Mouse (Mus musculus): ENCODE measurements around the gene Eef1a2. TPM values are rescaled to one million over a fixed set of nuclear protein-coding genes. Genes with fewer than 3 reads are reported as not detected.

Eef1a2 gene
- polyA plus RNA-seq, 1 experiment, result not detected

DNA sequence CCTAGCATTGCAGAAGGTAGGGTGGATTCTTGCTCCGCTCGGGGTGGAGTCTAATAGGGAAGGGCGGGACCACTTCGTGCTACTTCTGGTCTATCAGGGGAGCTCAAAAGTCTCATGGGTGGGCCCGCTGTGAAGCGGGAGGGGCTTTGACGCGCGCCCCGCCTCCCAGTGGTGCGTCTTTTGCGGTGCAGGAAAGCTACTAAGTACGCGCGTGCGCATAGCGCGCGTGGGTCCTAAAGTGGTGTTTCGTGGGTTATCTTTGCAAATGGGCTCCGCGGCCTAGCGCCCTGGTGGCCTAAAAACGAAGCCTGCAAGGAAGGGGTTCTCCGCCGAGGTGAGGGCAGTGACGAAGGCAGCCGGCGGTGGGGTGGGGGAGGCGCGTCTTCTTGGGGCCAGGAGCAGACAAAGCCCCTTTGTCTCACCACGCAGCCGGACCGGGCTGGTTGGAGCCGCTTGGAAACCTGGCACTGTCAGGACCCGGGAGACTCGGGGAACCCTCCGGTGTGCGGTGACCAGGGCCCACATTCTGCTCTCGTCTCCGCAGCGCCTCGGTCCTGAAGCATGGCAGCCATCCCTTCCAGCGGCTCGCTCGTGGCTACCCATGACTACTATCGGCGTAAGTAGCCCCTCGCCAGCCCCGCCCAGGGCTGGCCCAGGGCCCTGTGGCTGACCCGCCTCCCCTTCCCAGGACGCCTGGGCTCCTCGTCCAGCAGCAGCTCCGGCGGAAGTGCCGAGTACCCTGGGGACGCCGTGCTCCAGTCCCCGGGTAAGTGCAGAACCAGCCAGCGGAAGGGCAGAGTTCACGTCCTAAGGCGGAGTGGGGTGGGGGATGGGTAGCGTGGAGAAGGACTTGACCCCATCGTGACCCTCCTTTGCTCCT lies 30.5 kb upstream of the Eef1a2 start, which contains the start of gene Ppdpf:
Gene Ppdpf (plus strand): TSS at position 127 of the 880 bp plus-strand sequence.
- Histone ChIP-seq H3K27me3 (ENCODE audit: control insufficient read depth, insufficient read depth, low read length, poor library complexity, severe bottlenecking) (no peaks in the 10 kb centered on the region), H3K4me1 (ENCODE audit: control insufficient read depth, insufficient read depth, low read length) (no peaks in the 10 kb centered on the region), H3K27ac (ENCODE audit: insufficient read depth, low read length) (peak within 1 kb of the TSS; percentile 73), H3K4me3 (ENCODE audit: low read depth, low read length) (peak within 1 kb of the TSS; percentile 81), H3K9ac (ENCODE audit: low read depth, poor library complexity, severe bottlenecking) (peak within 1 kb of the TSS; percentile 79), H3K36me3 (ENCODE audit: control insufficient read depth, insufficient read depth, low read length, poor library complexity, severe bottlenecking) (no peaks in the 10 kb centered on the region), H3K9me3 (replicated peaks; ENCODE audit: control insufficient read depth, insufficient read depth, low read length, poor library complexity, severe bottlenecking) (no peaks in the 10 kb centered on the region)
- no peak for TF ChIP-seq CTCF (IDR thresholded peaks at IDR 0.05; ENCODE audit: low read depth, low read length)
- 0 out of 2 replicates have a peak, but pooled peaks have one; percentile 24 for TF ChIP-seq EP300 (IDR thresholded peaks at IDR 0.05; ENCODE audit: insufficient read depth, low read depth, low read length)

GRCm38 (mm10) chr2:181186635-181187034 lies 29.8 kb upstream of the Eef1a2 start:
- Histone ChIP-seq H3K9ac (ENCODE audit: low read depth, poor library complexity, severe bottlenecking) (peak overlapping the region; percentile 79), H3K4me1 (ENCODE audit: control insufficient read depth, insufficient read depth, low read length) (no peaks in the 10 kb centered on the region), H3K9me3 (replicated peaks; ENCODE audit: control insufficient read depth, insufficient read depth, low read length, poor library complexity, severe bottlenecking) (no peaks in the 10 kb centered on the region), H3K36me3 (ENCODE audit: control insufficient read depth, insufficient read depth, low read length, poor library complexity, severe bottlenecking) (no peaks in the 10 kb centered on the region), H3K27ac (ENCODE audit: insufficient read depth, low read length) (peak overlapping the region; percentile 33; the same call in 1 of the 2 replicates), H3K4me3 (ENCODE audit: low read depth, low read length) (peak overlapping the region; percentile 81), H3K27me3 (ENCODE audit: control insufficient read depth, insufficient read depth, low read length, poor library complexity, severe bottlenecking) (no peaks in the 10 kb centered on the region)
- TF ChIP-seq EP300 (IDR thresholded peaks at IDR 0.05; ENCODE audit: insufficient read depth, low read depth, low read length) (no peak), POLR2A (IDR thresholded peaks at IDR 0.05; ENCODE audit: insufficient read depth, low read length) (no peak), CTCF (IDR thresholded peaks at IDR 0.05; ENCODE audit: low read depth, low read length) (peak; percentile 94)

- Histone ChIP-seq H3K9me3 (replicated peaks; ENCODE audit: control insufficient read depth, insufficient read depth, low read length, poor library complexity, severe bottlenecking) (no peaks in the 10 kb centered on the region), H3K27ac (ENCODE audit: insufficient read depth, low read length) (no peak overlapping the region), H3K27me3 (ENCODE audit: control insufficient read depth, insufficient read depth, low read length, poor library complexity, severe bottlenecking) (no peaks in the 10 kb centered on the region), H3K4me3 (ENCODE audit: low read depth, low read length) (no peak overlapping the region), H3K4me1 (ENCODE audit: control insufficient read depth, insufficient read depth, low read length) (no peaks in the 10 kb centered on the region), H3K9ac (ENCODE audit: low read depth, poor library complexity, severe bottlenecking) (no peak overlapping the region), H3K36me3 (ENCODE audit: control insufficient read depth, insufficient read depth, low read length, poor library complexity, severe bottlenecking) (no peaks in the 10 kb centered on the region)
- no peak for TF ChIP-seq POLR2A (IDR thresholded peaks at IDR 0.05; ENCODE audit: insufficient read depth, low read length)
- no peak for TF ChIP-seq CTCF (IDR thresholded peaks at IDR 0.05; ENCODE audit: low read depth, low read length)
- TF ChIP-seq EP300 (IDR thresholded peaks at IDR 0.05; ENCODE audit: insufficient read depth, low read depth, low read length), result no peak
Observed at GRCm38 (mm10) chr2:181180898-181181297, 24.1 kb upstream of the Eef1a2 start.

DNA sequence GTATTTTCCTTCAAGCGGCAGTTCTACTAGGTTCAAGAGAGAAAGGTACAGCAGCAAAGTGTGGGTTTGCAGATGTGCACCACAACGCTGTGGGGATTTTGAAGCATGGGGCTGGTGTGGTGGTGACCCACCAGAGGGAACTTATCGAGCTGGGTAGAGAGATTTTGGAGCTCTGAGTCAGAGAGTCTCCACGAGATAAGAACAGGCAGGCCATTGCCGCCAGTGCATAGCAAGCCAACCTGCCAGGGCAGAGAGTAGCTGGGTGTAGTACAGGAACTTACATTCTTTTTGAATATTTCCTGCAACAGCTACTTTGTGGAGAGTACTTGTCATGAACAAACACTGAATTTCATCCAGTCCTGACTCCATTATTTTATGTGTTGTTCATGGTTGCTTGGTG lies 21.7 kb upstream of the Eef1a2 start:
- no peaks in the 10 kb centered on the region for H3K9me3 ChIP-seq (replicated peaks; ENCODE audit: control insufficient read depth, insufficient read depth, low read length, poor library complexity, severe bottlenecking)
- H3K4me3 ChIP-seq (ENCODE audit: low read depth, low read length), result no peak overlapping the region
- H3K27ac ChIP-seq (ENCODE audit: insufficient read depth, low read length), result no peak overlapping the region
- H3K27me3 ChIP-seq (ENCODE audit: control insufficient read depth, insufficient read depth, low read length, poor library complexity, severe bottlenecking), result no peaks in the 10 kb centered on the region
- no peak overlapping the region for H3K9ac ChIP-seq (ENCODE audit: low read depth, poor library complexity, severe bottlenecking)
- TF ChIP-seq POLR2A (IDR thresholded peaks at IDR 0.05; ENCODE audit: insufficient read depth, low read length) (no peak), CTCF (IDR thresholded peaks at IDR 0.05; ENCODE audit: low read depth, low read length) (no peak), EP300 (IDR thresholded peaks at IDR 0.05; ENCODE audit: insufficient read depth, low read depth, low read length) (no peak)
- no peaks in the 10 kb centered on the region for H3K4me1 ChIP-seq (ENCODE audit: control insufficient read depth, insufficient read depth, low read length)
- no peaks in the 10 kb centered on the region for H3K36me3 ChIP-seq (ENCODE audit: control insufficient read depth, insufficient read depth, low read length, poor library complexity, severe bottlenecking)

DNA sequence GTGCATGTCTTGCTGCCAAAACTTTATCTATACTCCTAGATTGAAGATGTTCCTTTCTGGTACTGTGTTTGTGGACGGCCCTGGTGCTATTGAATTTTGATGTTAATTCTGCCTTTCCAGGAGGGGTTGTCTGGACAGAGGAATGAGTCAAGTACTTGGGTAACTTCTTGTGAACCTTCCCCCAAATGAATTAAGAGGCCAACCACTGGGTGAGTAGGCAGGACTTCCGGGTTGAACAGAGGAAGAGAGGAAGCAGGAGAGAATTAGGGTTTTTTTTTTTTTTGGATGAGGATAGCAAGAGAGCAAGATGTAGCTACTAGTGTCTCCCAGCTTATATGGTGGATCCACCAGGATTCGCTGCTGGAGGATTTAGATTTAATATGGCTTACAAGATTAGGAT lies 21.2 kb upstream of the Eef1a2 start:
- TF ChIP-seq POLR2A (IDR thresholded peaks at IDR 0.05; ENCODE audit: insufficient read depth, low read length) (no peak), EP300 (IDR thresholded peaks at IDR 0.05; ENCODE audit: insufficient read depth, low read depth, low read length) (no peak), CTCF (IDR thresholded peaks at IDR 0.05; ENCODE audit: low read depth, low read length) (no peak)
- no peak overlapping the region for H3K9ac ChIP-seq (ENCODE audit: low read depth, poor library complexity, severe bottlenecking)
- H3K4me1 ChIP-seq (ENCODE audit: control insufficient read depth, insufficient read depth, low read length), result no peaks in the 10 kb centered on the region
- no peak overlapping the region for H3K4me3 ChIP-seq (ENCODE audit: low read depth, low read length)
- no peaks in the 10 kb centered on the region for H3K9me3 ChIP-seq (replicated peaks; ENCODE audit: control insufficient read depth, insufficient read depth, low read length, poor library complexity, severe bottlenecking)
- H3K27me3 ChIP-seq (ENCODE audit: control insufficient read depth, insufficient read depth, low read length, poor library complexity, severe bottlenecking), result no peaks in the 10 kb centered on the region
- H3K27ac ChIP-seq (ENCODE audit: insufficient read depth, low read length), result no peak overlapping the region
- no peaks in the 10 kb centered on the region for H3K36me3 ChIP-seq (ENCODE audit: control insufficient read depth, insufficient read depth, low read length, poor library complexity, severe bottlenecking)

- Histone ChIP-seq H3K36me3 (ENCODE audit: control insufficient read depth, insufficient read depth, low read length, poor library complexity, severe bottlenecking) (no peaks in the 10 kb centered on the region), H3K9ac (ENCODE audit: low read depth, poor library complexity, severe bottlenecking) (no peak overlapping the region), H3K4me1 (ENCODE audit: control insufficient read depth, insufficient read depth, low read length) (no peaks in the 10 kb centered on the region), H3K27ac (ENCODE audit: insufficient read depth, low read length) (no peak overlapping the region), H3K27me3 (ENCODE audit: control insufficient read depth, insufficient read depth, low read length, poor library complexity, severe bottlenecking) (no peaks in the 10 kb centered on the region), H3K9me3 (replicated peaks; ENCODE audit: control insufficient read depth, insufficient read depth, low read length, poor library complexity, severe bottlenecking) (0 out of 2 replicates have a peak, but pooled peaks cover 1% of the 10 kb centered on the region), H3K4me3 (ENCODE audit: low read depth, low read length) (no peak overlapping the region)
- TF ChIP-seq EP300 (IDR thresholded peaks at IDR 0.05; ENCODE audit: insufficient read depth, low read depth, low read length) (no peak), CTCF (IDR thresholded peaks at IDR 0.05; ENCODE audit: low read depth, low read length) (no peak), POLR2A (IDR thresholded peaks at IDR 0.05; ENCODE audit: insufficient read depth, low read length) (no peak)
Observed at GRCm38 (mm10) chr2:181174646-181175045, 17.8 kb upstream of the Eef1a2 start.

All from ES-Bruce4 (cell line).